14 mouse cellular contexts compared by ENCODE assay signal in genomic region chr15:27132761-27133160, GRCm38 (mm10).
A peak's percentile ranks its signal among the peaks of the same experiment; 100 is the strongest.
DNase-seq lines count a peak whose midpoint lies in the region.
"Had no signal": no experiment of that assay in that cellular context is flagged by ENCODE, and none has a peak within 500 bp of the region (broad histone marks: within the 10 kb centered on the region; RNA-seq: fewer than 3 reads in every experiment).

No protein-coding gene starts in this region.

- peak; percentile 90 for DNase-seq in ES-CJ7 (ENCODE audit: low read depth, low spot score)
- peak; percentile 93 for DNase-seq in R1 (ENCODE audit: low read depth, low spot score)
- DNase-seq in heart, adult 11 months: no peak
- no peak for DNase-seq in cerebellum, adult 18-20 months
- DNase-seq in adrenal gland, adult (ENCODE audit: inconsistent age in 2 of 2, low spot score in 1 of 2): no peak
- DNase-seq: adrenal gland, adult 2 months; adrenal gland, postnatal 10 days; adrenal gland, postnatal 25 days; cerebellum, adult 11 months; cerebellum, adult 2 months; cerebellum, adult 9-10 months; cerebellum, postnatal 10 days; cerebellum, postnatal 25 days; forebrain, postnatal 0 days had no signal

Comparison
In these comparisons a context has a peak if more than half of its experiments do, and no peak if none do; other contexts are left out.
1. DNase-seq: peak in ES-CJ7 (single experiment) and R1 (single experiment); none in heart, adult 11 months (single experiment), cerebellum, adult 18-20 months (0 of 2) and adrenal gland, adult (0 of 2).